Mouse (Mus musculus) CH12.LX (cell line): ENCODE measurements around the gene Gm17416.

Experiments used
- CHD1 ChIP-seq: IDR thresholded peaks from 2 replicates; pipeline ENCODE4 v1.6.1; 2012; ENCODE audit warnings: low read depth, low read length, improper control_type of control experiment, inconsistent platforms
- CTCF ChIP-seq, 2 experiments: IDR thresholded peaks in 1 of 2; conservative IDR thresholded peaks in 1 of 2; 2 replicates each; pipeline ENCODE4 v1.5.1; 2011 to 2012; ENCODE audit warnings: low read depth in 2 of 2, low read length in 2 of 2, improper control_type of control experiment in 1 of 2, inconsistent platforms in 1 of 2, mild to moderate bottlenecking in 1 of 2, moderate library complexity in 1 of 2
- EP300 ChIP-seq: IDR thresholded peaks from 2 replicates; pipeline ENCODE4 v1.6.1; 2011; ENCODE audit warnings: low read length, improper control_type of control experiment
- JUN ChIP-seq: IDR thresholded peaks from 2 replicates; pipeline ENCODE4 v1.6.1; 2011; ENCODE audit warnings: low read depth, mild to moderate bottlenecking, low read length, improper control_type of control experiment, moderate library complexity; ENCODE audit not compliant: insufficient read depth
- MAFK ChIP-seq: IDR thresholded peaks from 2 replicates; pipeline ENCODE4 v1.6.1; 2011; ENCODE audit warnings: low read length, improper control_type of control experiment; ENCODE audit not compliant: insufficient replicate concordance
- MXI1 ChIP-seq: IDR thresholded peaks from 2 replicates; pipeline ENCODE4 v1.6.1; 2011; ENCODE audit warnings: mild to moderate bottlenecking, low read depth, low read length, improper control_type of control experiment
- PAX5 ChIP-seq: IDR thresholded peaks from 2 replicates; pipeline ENCODE4 v1.6.1; 2012; ENCODE audit warnings: low read length, inconsistent platforms, mixed read lengths
- POLR2A ChIP-seq: IDR thresholded peaks from 2 replicates; pipeline ENCODE4 v1.6.1; 2011; ENCODE audit warnings: low read depth, mild to moderate bottlenecking, improper control_type of control experiment, low read length
- RCOR1 ChIP-seq: conservative IDR thresholded peaks from 2 replicates; pipeline ENCODE4 v1.6.1; 2012; ENCODE audit warnings: low read depth, mild to moderate bottlenecking, inconsistent platforms, low read length, improper control_type of control experiment
- TCF12 ChIP-seq: IDR thresholded peaks from 2 replicates; pipeline ENCODE4 v1.6.1; 2014; ENCODE audit warnings: low read depth, mild to moderate bottlenecking, inconsistent platforms, low read length, improper control_type of control experiment
- USF1 ChIP-seq: IDR thresholded peaks from 2 replicates; pipeline ENCODE4 v1.6.1; 2014; ENCODE audit warnings: low read depth, mild to moderate bottlenecking, inconsistent platforms, low read length, improper control_type of control experiment
- ZC3H11A ChIP-seq: IDR thresholded peaks from 2 replicates; pipeline ENCODE4 v1.6.1; 2012; ENCODE audit warnings: low read depth, mild to moderate bottlenecking, inconsistent platforms, low read length, improper control_type of control experiment
- ZKSCAN1 ChIP-seq: IDR thresholded peaks from 2 replicates; pipeline ENCODE4 v1.6.1; 2012; ENCODE audit warnings: low read depth, inconsistent platforms, low read length, improper control_type of control experiment, borderline replicate concordance
- ZNF384 ChIP-seq: IDR thresholded peaks from 2 replicates; pipeline ENCODE4 v1.6.1; 2012; ENCODE audit warnings: low read depth, low read length, improper control_type of control experiment, inconsistent platforms

DNA sequence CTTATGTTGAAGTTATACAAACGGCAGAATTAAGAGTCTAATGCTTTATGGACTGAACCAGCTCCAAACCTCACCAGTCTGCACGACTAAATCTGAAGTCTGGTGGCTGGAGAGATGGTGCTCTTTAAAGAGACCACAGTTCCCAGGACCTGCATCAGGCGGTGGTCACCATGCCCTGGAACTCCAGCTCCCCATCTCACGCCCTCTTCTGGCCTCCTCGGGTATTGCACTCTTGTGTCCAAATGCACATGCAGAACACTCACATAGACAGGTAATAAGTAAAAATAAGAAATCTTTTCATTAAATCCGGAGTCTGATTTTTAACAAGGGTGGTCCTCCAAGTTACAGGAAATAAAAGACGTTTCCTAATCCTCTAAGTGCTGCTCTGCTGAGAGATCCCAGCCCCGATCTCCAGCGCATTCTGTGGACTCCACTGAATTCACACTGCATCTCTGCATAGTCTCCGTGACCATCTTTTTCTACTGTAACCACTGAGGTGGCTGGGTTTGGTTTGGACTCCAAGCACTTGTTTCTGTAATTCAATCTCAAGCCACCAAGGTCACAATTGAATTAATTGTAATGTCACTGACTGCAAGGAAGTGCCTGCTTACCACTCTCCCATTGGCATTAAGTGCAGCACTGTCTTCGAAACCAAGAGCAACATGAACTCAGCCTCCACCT, 3.1 kb downstream of the Gm17416 start, which contains the start of gene Defb21:
- TF ChIP-seq POLR2A (no peak), USF1 (no peak), CTCF (conservative IDR thresholded peaks at IDR 0.05 in 1 of 2, IDR thresholded peaks at IDR 0.05 in 1 of 2; ENCODE audit: low read depth in 2 of 2, low read length in 2 of 2) (peak; percentile 54 to 67), EP300 (no peak), JUN (no peak), ZNF384 (no peak), ZKSCAN1 (no peak), ZC3H11A (no peak), RCOR1 (no peak), PAX5 (no peak), TCF12 (no peak), CHD1 (no peak), MAFK (no peak), MXI1 (no peak)
